Mouse (Mus musculus): ENCODE results near the gene Klra2. TPM values are rescaled to one million over a fixed set of nuclear protein-coding genes. Genes with fewer than 3 reads are reported as not detected.

Klra2 gene
- not detected in 2 replicates for polyA plus RNA-seq (2012)

DNA sequence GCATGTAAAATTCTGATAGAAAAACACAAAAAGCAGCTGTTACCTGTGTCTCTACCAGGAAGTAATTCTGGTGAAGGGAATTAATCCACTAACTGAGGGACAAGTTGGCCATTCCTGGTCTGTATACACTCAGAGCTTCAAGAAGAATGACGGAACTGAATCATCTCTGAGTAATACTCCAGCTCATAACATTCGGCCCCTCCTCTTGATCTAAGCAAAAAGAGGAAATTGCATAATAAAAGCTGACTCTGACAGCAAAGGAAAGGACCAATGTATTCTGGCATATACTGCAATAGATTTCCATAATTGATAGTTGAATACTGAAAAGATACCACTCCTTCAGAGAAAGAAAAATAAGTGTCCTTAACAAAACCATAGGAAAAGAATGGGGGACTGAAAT lies at the start of gene Klra2:
TSS of gene Klra2 (minus strand) at position 157 of the 400 bp plus-strand sequence.
- TF ChIP-seq GATA1 (IDR thresholded peaks at IDR 0.05; ENCODE audit: low read length), result no peak

- no peak for TF ChIP-seq GATA1 (IDR thresholded peaks at IDR 0.05; ENCODE audit: low read length)
These were observed 47.4 kb upstream of the Klra2 start for GRCm38 (mm10) chr6:131294435-131295112.

- TF ChIP-seq GATA1 (IDR thresholded peaks at IDR 0.05; ENCODE audit: low read length), result no peak
These were observed 46.8 kb upstream of the Klra2 start for GRCm38 (mm10) chr6:131293916-131294315.

DNA sequence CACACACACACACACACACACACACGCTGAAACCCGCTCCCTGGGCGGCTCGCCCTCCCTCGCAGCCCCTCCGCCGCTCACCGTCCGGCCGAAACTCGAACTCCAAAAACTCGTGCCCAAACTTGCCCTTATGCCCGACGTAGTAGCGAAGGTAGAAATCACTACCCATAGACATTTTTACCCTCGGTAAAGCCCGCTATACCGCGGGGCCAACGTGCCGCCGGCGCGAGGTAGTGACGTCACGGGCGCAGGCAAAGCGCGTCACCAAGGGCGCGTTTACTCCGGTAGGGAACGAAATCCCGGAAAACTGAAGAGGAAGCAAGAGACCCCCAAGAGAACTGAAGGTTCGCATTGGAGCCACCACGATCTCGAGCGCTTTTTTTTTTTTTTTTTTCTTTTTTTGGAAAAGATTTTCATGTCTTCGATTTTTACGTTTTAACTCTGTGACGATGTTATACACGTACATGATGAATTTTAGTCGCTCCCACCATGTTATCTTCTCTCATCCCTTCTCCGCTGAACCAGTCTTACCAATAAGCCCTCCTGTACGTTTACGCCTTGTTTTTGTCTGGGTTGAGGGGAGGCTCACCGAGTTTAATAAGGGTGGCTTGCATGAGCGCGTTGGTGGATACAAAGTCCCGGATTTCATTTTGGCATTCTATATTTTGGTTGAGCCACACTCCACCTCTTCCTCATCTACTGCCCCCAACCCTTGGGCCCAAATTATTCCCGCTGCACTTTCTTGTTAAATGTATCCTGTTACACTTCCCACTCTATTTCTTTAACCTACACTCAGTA lies 46.0 kb upstream of the Klra2 start, which contains the start of gene Magohb:
TSS of gene Magohb (minus strand) at position 254 of the 798 bp plus-strand sequence.
- no peak for TF ChIP-seq GATA1 (IDR thresholded peaks at IDR 0.05; ENCODE audit: low read length)

- no peak for TF ChIP-seq GATA1 (IDR thresholded peaks at IDR 0.05; ENCODE audit: low read length)
These were observed 45.3 kb upstream of the Klra2 start for GRCm38 (mm10) chr6:131292276-131292990.

GRCm38 (mm10) chr6:131290430-131290829 lies 43.3 kb upstream of the Klra2 start:
- no peak for TF ChIP-seq GATA1 (IDR thresholded peaks at IDR 0.05; ENCODE audit: low read length)

- no peak for TF ChIP-seq GATA1 (IDR thresholded peaks at IDR 0.05; ENCODE audit: low read length)
These were observed 29.5 kb upstream of the Klra2 start for GRCm38 (mm10) chr6:131276659-131277058.

GRCm38 (mm10) chr6:131272311-131272710 lies 25.1 kb upstream of the Klra2 start:
- TF ChIP-seq GATA1 (IDR thresholded peaks at IDR 0.05; ENCODE audit: low read length), result no peak

- TF ChIP-seq GATA1 (IDR thresholded peaks at IDR 0.05; ENCODE audit: low read length), result no peak
These were observed 23.1 kb upstream of the Klra2 start for GRCm38 (mm10) chr6:131270312-131270711.

DNA sequence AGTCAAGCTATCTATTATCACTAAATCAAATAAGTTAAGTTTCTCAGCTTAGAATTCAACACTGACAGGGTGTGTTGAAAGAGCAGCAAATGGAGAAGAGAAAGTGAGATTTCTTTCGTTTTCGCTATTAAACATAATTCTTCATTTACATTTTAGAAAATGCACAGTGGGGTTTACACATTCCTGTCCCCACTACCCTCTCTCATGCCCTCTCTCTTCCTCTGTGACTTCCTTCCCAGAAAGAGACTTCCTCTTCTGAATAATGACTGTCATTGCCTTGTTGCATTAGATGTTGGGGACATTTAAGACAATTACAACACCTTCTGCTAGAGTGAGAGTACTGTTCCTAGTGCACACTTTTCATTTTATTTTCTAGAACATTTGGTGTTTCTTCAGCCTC lies 22.4 kb upstream of the Klra2 start:
- TF ChIP-seq GATA1 (IDR thresholded peaks at IDR 0.05; ENCODE audit: low read length), result no peak

DNA sequence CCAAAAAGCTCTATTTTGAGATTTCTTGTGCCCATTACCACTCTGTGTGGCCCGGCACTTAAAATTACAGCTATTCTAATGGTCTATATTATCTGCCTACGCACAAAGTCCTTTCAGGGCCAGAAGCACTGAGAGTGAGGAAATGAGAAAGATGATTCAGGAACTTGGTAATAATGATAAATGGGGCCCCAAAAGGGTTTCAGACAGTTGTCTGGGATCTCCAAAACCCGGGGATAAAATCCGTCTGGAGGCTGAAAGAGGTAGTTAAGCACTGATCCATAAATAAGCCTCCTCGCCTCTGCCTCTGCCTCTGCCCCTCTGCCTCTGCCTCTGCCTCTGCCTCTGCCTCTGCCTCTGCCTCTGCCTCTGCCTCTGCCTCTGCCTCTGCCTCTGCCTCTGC lies 17.0 kb upstream of the Klra2 start:
- no peak for TF ChIP-seq GATA1 (IDR thresholded peaks at IDR 0.05; ENCODE audit: low read length)

GRCm38 (mm10) chr6:131262778-131263177 lies 15.6 kb upstream of the Klra2 start:
- no peak for TF ChIP-seq GATA1 (IDR thresholded peaks at IDR 0.05; ENCODE audit: low read length)

- no peak for TF ChIP-seq GATA1 (IDR thresholded peaks at IDR 0.05; ENCODE audit: low read length)
These were observed 14.8 kb upstream of the Klra2 start for GRCm38 (mm10) chr6:131262009-131262408.

- no peak for TF ChIP-seq GATA1 (IDR thresholded peaks at IDR 0.05; ENCODE audit: low read length)
These were observed 2.1 kb downstream of the Klra2 start for GRCm38 (mm10) chr6:131245081-131245480.

Other genes starting within 250 kb of the Klra2 start
- gene Magohb, start 45.9 kb upstream of the Klra2 start, polyA plus RNA-seq (2012), result not detected in 2 replicates
- gene Styk1, start 106.2 kb upstream of the Klra2 start, polyA plus RNA-seq (2012), result not detected in 2 replicates
- 1,200 and 1,292 TPM in 2 replicates for gene Ybx3, start 141.1 kb upstream of the Klra2 start, polyA plus RNA-seq (2012)
- not detected in 2 replicates for gene 5430401F13Rik, start 239.0 kb upstream of the Klra2 start, polyA plus RNA-seq (2012)
- not detected in 2 replicates for gene Gm6619, start 239.0 kb upstream of the Klra2 start, polyA plus RNA-seq (2012)